ENCODE assay signal across 8 mouse cellular contexts in genomic region chr3:37420072-37420471, GRCm38 (mm10). TPM values are rescaled to one million over a fixed set of nuclear protein-coding genes. Genes with fewer than 3 reads are reported as not detected.
DNase-seq lines count a peak whose midpoint lies in the region; ATAC-seq and TF ChIP-seq lines count a peak whose summit lies in the region.

Nudt6 (minus strand) TSS chr3:37420211.

- H3K9ac ChIP-seq in embryonic facial prominence, embryonic 15.5 days = peak within 1 kb of the TSS; percentile 69
- H3K9ac ChIP-seq in kidney, embryonic 14.5 days (ENCODE audit: low read depth, low read length) = peak within 1 kb of the TSS; percentile 86
- peak within 1 kb of the TSS; percentile 76 for H3K9ac ChIP-seq in limb, embryonic 15.5 days

- peak within 1 kb of the TSS; percentile 95 for H3K4me3 ChIP-seq in bone marrow, adult 2 months (replicated peaks; ENCODE audit: control insufficient read depth, low read depth, low read length)
- H3K4me3 ChIP-seq in embryonic facial prominence, embryonic 15.5 days (replicated peaks) = peak within 1 kb of the TSS; percentile 95
- peak within 1 kb of the TSS; percentile 95 for H3K4me3 ChIP-seq in kidney, embryonic 14.5 days (ENCODE audit: low read length)
- peak within 1 kb of the TSS; percentile 96 for H3K4me3 ChIP-seq in limb, embryonic 15.5 days

- no peaks in the 10 kb centered on the region for H3K27me3 ChIP-seq in embryonic facial prominence, embryonic 15.5 days
- no peaks in the 10 kb centered on the region for H3K27me3 ChIP-seq in kidney, embryonic 14.5 days (ENCODE audit: control insufficient read depth, insufficient read depth, low read length)
- no peaks in the 10 kb centered on the region for H3K27me3 ChIP-seq in limb, embryonic 15.5 days

- WGBS in bone marrow, adult 2 months = under 1% methylated on average over 50 of the region's 50 CpGs
- under 1% methylated on average over 49 of the region's 50 CpGs for WGBS in embryonic facial prominence, embryonic 15.5 days
- under 1% methylated on average over 50 of the region's 50 CpGs for WGBS in kidney, embryonic 14.5 days
- WGBS in limb, embryonic 15.5 days = under 1% methylated on average over 49 of the region's 50 CpGs

- peak; percentile 95 for DNase-seq in 416B (ENCODE audit: low read depth)
- DNase-seq in heart, adult 9 months (ENCODE audit: low spot score in 2 of 2) = peak; percentile 84 to 88
- peak; percentile 77 to 87 for DNase-seq in monocyte, adult 2 months (ENCODE audit: low read depth in 1 of 2, low spot score in 2 of 2)
- DNase-seq in spleen, postnatal 36 days (ENCODE audit: low spot score in 2 of 2) = peak; percentile 87

- H3K4me2 ChIP-seq in embryonic facial prominence, embryonic 15.5 days (replicated peaks) = peak within 1 kb of the TSS; percentile 74
- H3K4me2 ChIP-seq in kidney, embryonic 14.5 days (replicated peaks; ENCODE audit: low read depth, low read length) = peak within 1 kb of the TSS; percentile 91
- H3K4me2 ChIP-seq in limb, embryonic 15.5 days = peak within 1 kb of the TSS; percentile 82

- no peak for TF ChIP-seq CTCF in bone marrow, adult 2 months (IDR thresholded peaks at IDR 0.05; ENCODE audit: control insufficient read depth, insufficient read depth, low read length)

- H3K36me3 ChIP-seq in embryonic facial prominence, embryonic 15.5 days = 0 out of 2 replicates have a peak, but pooled peaks cover 6% of the 10 kb centered on the region
- peaks cover 5% of the 10 kb centered on the region; the same call in 1 of the 2 replicates for H3K36me3 ChIP-seq in kidney, embryonic 14.5 days (ENCODE audit: control insufficient read depth, insufficient read depth, low read length)
- no peaks in the 10 kb centered on the region; the same call in 1 of the 2 replicates for H3K36me3 ChIP-seq in limb, embryonic 15.5 days

- peak within 1 kb of the TSS; percentile 92 for H3K27ac ChIP-seq in bone marrow, adult 2 months (ENCODE audit: control insufficient read depth, insufficient read depth, low read depth, low read length, poor library complexity)
- peak within 1 kb of the TSS; percentile 94 for H3K27ac ChIP-seq in embryonic facial prominence, embryonic 15.5 days (replicated peaks)
- H3K27ac ChIP-seq in kidney, embryonic 14.5 days (ENCODE audit: low read depth, low read length) = peak within 1 kb of the TSS; percentile 93
- H3K27ac ChIP-seq in limb, embryonic 15.5 days = peak within 1 kb of the TSS; percentile 95

- ATAC-seq in embryonic facial prominence, embryonic 15.5 days (ENCODE audit: insufficient number of reproducible peaks, low FRiP score, low TSS enrichment, low read depth) = peak; percentile 88
- peak; percentile 80 for ATAC-seq in kidney, embryonic 14.5 days (ENCODE audit: low FRiP score, low TSS enrichment)
- peak; percentile 83 for ATAC-seq in limb, embryonic 15.5 days (ENCODE audit: insufficient number of reproducible peaks, low FRiP score, low TSS enrichment, low read depth)

- H3K4me1 ChIP-seq in bone marrow, adult 2 months (ENCODE audit: control insufficient read depth, insufficient read depth, low read length) = no peaks in the 10 kb centered on the region
- H3K4me1 ChIP-seq in embryonic facial prominence, embryonic 15.5 days = peaks cover 17% of the 10 kb centered on the region
- H3K4me1 ChIP-seq in kidney, embryonic 14.5 days (ENCODE audit: control insufficient read depth, insufficient read depth, low read length) = peaks cover 5% of the 10 kb centered on the region
- H3K4me1 ChIP-seq in limb, embryonic 15.5 days = peaks cover 12% of the 10 kb centered on the region

- TF ChIP-seq POLR2A in bone marrow, adult 2 months (IDR thresholded peaks at IDR 0.05; ENCODE audit: borderline replicate concordance, control insufficient read depth, low read depth, low read length) = peak; percentile 77; the same call in 1 of the 2 replicates

- no peaks in the 10 kb centered on the region for H3K9me3 ChIP-seq in embryonic facial prominence, embryonic 15.5 days (replicated peaks)
- no peaks in the 10 kb centered on the region for H3K9me3 ChIP-seq in kidney, embryonic 14.5 days (ENCODE audit: control insufficient read depth, low read length)
- H3K9me3 ChIP-seq in limb, embryonic 15.5 days = no peaks in the 10 kb centered on the region

RNA-seq across cellular contexts. Expression of gene Nudt6, which starts in this region (rescaled TPM):
- 3.4 and 7.3 TPM in 2 replicates for polyA plus RNA-seq in bone marrow, adult 2 months (2011; ENCODE audit: insufficient read depth, insufficient read length, low replicate concordance, missing spikeins)
- polyA plus RNA-seq in embryonic facial prominence, embryonic 15.5 days (2015; fragmentation: Nextera tagmentation; extraction: Ambion mirVana) = 4.9 and 6.2 TPM in 2 replicates
- 7.2 and 7.9 TPM in 2 replicates for polyA plus RNA-seq in kidney, embryonic 14.5 days (2014; fragmentation: Nextera tagmentation; extraction: Ambion mirVana)
- polyA plus RNA-seq in limb, embryonic 15.5 days (2015; fragmentation: Nextera tagmentation; extraction: Ambion mirVana) = 4.9 and 5.0 TPM in 2 replicates

Comparison
In these comparisons a context has a peak if more than half of its experiments do, and no peak if none do; other contexts are left out.
1. Peak in every context shown above with its lines: DNase-seq, ATAC-seq, H3K4me3 ChIP-seq and H3K27ac ChIP-seq.